Mouse (Mus musculus): ENCODE measurements around the gene Osbp2. TPM values are rescaled to one million over a fixed set of nuclear protein-coding genes. Genes with fewer than 3 reads are reported as not detected.

Gene Osbp2
- polyA plus RNA-seq, 1 experiment from 2014 or later = 1.6 TPM

GRCm38 (mm10) chr11:3817986-3818758, 45.5 kb downstream of the Osbp2 start:
- no peak for ATAC-seq (replicated peaks; ENCODE audit: extremely low read depth, insufficient read depth, low FRiP score)
- 17% methylated on average over 4 of the region's 4 CpGs for WGBS

GRCm38 (mm10) chr11:3815951-3816350, 47.8 kb downstream of the Osbp2 start:
- Histone ChIP-seq H3K4me3 (ENCODE audit: low read length) (no peak overlapping the region), H3K9me3 (replicated peaks; ENCODE audit: control insufficient read depth, low read length) (no peaks in the 10 kb centered on the region), H3K36me3 (ENCODE audit: control insufficient read depth, insufficient read depth) (no peaks in the 10 kb centered on the region), H3K27ac (ENCODE audit: low read length) (no peak overlapping the region), H3K27me3 (ENCODE audit: control insufficient read depth, insufficient read depth, low read length) (no peaks in the 10 kb centered on the region), H3K4me1 (ENCODE audit: control insufficient read depth, insufficient read depth, low read length) (no peaks in the 10 kb centered on the region), H3K4me2 (ENCODE audit: low read depth, low read length) (no peak overlapping the region), H3K9ac (ENCODE audit: low read length) (no peak overlapping the region)
- ATAC-seq (replicated peaks; ENCODE audit: extremely low read depth, insufficient read depth, low FRiP score) = no peak

More at GRCm38 (mm10) chr11:3817986-3818758, 45.5 kb downstream of the Osbp2 start:
- Histone ChIP-seq H3K27me3 (ENCODE audit: control insufficient read depth, insufficient read depth, low read length) (no peaks in the 10 kb centered on the region), H3K9ac (ENCODE audit: low read length) (no peak overlapping the region), H3K27ac (ENCODE audit: low read length) (no peak overlapping the region), H3K4me2 (ENCODE audit: low read depth, low read length) (no peak overlapping the region), H3K9me3 (replicated peaks; ENCODE audit: control insufficient read depth, low read length) (no peaks in the 10 kb centered on the region), H3K36me3 (ENCODE audit: control insufficient read depth, insufficient read depth) (no peaks in the 10 kb centered on the region), H3K4me3 (ENCODE audit: low read length) (no peak overlapping the region), H3K4me1 (ENCODE audit: control insufficient read depth, insufficient read depth, low read length) (no peaks in the 10 kb centered on the region)

GRCm38 (mm10) chr11:3813340-3813739, 50.4 kb downstream of the Osbp2 start:
- Histone ChIP-seq H3K27me3 (ENCODE audit: control insufficient read depth, insufficient read depth, low read length) (no peaks in the 10 kb centered on the region), H3K4me1 (ENCODE audit: control insufficient read depth, insufficient read depth, low read length) (no peaks in the 10 kb centered on the region), H3K27ac (ENCODE audit: low read length) (no peak overlapping the region), H3K4me3 (ENCODE audit: low read length) (no peak overlapping the region), H3K9me3 (replicated peaks; ENCODE audit: control insufficient read depth, low read length) (no peaks in the 10 kb centered on the region), H3K36me3 (ENCODE audit: control insufficient read depth, insufficient read depth) (no peaks in the 10 kb centered on the region), H3K9ac (ENCODE audit: low read length) (no peak overlapping the region), H3K4me2 (ENCODE audit: low read depth, low read length) (no peak overlapping the region)
- no peak for ATAC-seq (replicated peaks; ENCODE audit: extremely low read depth, insufficient read depth, low FRiP score)

DNA sequence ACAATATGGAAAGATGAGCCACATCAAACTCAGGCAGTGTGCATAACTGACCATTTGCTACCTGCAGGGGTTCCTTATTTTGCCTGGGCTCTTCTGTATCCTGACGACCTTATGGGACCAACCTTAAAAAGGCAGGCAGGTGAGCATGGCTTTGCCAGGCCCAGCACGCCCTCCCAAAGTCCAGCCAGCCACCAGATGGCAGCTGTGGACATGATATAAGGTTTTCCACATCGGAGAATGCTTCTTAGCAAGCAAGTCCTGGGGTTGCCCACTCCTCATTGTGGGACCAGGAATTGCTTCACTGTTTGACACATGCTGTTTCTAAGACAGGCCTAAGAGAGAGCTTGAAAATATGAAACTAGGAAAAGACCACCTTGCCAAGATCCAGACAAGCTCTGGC, 55.5 kb downstream of the Osbp2 start:
- no peak overlapping the region for H3K4me2 ChIP-seq (ENCODE audit: low read depth, low read length)
- H3K27me3 ChIP-seq (ENCODE audit: control insufficient read depth, insufficient read depth, low read length) = no peaks in the 10 kb centered on the region
- 20% methylated on average over 3 of the region's 3 CpGs for WGBS
- no peak overlapping the region for H3K4me3 ChIP-seq (ENCODE audit: low read length)
- H3K27ac ChIP-seq (ENCODE audit: low read length) = no peak overlapping the region
- H3K9me3 ChIP-seq (replicated peaks; ENCODE audit: control insufficient read depth, low read length) = peaks cover 3% of the 10 kb centered on the region; the same call in 1 of the 2 replicates
- no peaks in the 10 kb centered on the region for H3K36me3 ChIP-seq (ENCODE audit: control insufficient read depth, insufficient read depth)
- H3K9ac ChIP-seq (ENCODE audit: low read length) = no peak overlapping the region
- H3K4me1 ChIP-seq (ENCODE audit: control insufficient read depth, insufficient read depth, low read length) = no peaks in the 10 kb centered on the region
- ATAC-seq (replicated peaks; ENCODE audit: extremely low read depth, insufficient read depth, low FRiP score) = no peak

- Histone ChIP-seq H3K9me3 (replicated peaks; ENCODE audit: control insufficient read depth, low read length) (peaks cover 3% of the 10 kb centered on the region; the same call in 1 of the 2 replicates), H3K27me3 (ENCODE audit: control insufficient read depth, insufficient read depth, low read length) (no peaks in the 10 kb centered on the region), H3K4me2 (ENCODE audit: low read depth, low read length) (no peak overlapping the region), H3K9ac (ENCODE audit: low read length) (no peak overlapping the region), H3K27ac (ENCODE audit: low read length) (no peak overlapping the region), H3K4me3 (ENCODE audit: low read length) (no peak overlapping the region), H3K4me1 (ENCODE audit: control insufficient read depth, insufficient read depth, low read length) (no peaks in the 10 kb centered on the region), H3K36me3 (ENCODE audit: control insufficient read depth, insufficient read depth) (no peaks in the 10 kb centered on the region)
- no peak for ATAC-seq (replicated peaks; ENCODE audit: extremely low read depth, insufficient read depth, low FRiP score)
- 27% methylated on average over 3 of the region's 3 CpGs for WGBS
Measured at GRCm38 (mm10) chr11:3805362-3805761, 58.3 kb downstream of the Osbp2 start.

GRCm38 (mm10) chr11:3804639-3805038, 59.1 kb downstream of the Osbp2 start:
- no peak overlapping the region for H3K4me3 ChIP-seq (ENCODE audit: low read length)
- WGBS = 88% methylated on average over 2 of the region's 2 CpGs
- H3K9ac ChIP-seq (ENCODE audit: low read length) = no peak overlapping the region
- H3K27ac ChIP-seq (ENCODE audit: low read length) = no peak overlapping the region
- H3K4me1 ChIP-seq (ENCODE audit: control insufficient read depth, insufficient read depth, low read length) = no peaks in the 10 kb centered on the region
- peaks cover 3% of the 10 kb centered on the region; the same call in 1 of the 2 replicates for H3K9me3 ChIP-seq (replicated peaks; ENCODE audit: control insufficient read depth, low read length)
- H3K4me2 ChIP-seq (ENCODE audit: low read depth, low read length) = no peak overlapping the region
- no peaks in the 10 kb centered on the region for H3K36me3 ChIP-seq (ENCODE audit: control insufficient read depth, insufficient read depth)
- no peak for ATAC-seq (replicated peaks; ENCODE audit: extremely low read depth, insufficient read depth, low FRiP score)
- H3K27me3 ChIP-seq (ENCODE audit: control insufficient read depth, insufficient read depth, low read length) = no peaks in the 10 kb centered on the region

DNA sequence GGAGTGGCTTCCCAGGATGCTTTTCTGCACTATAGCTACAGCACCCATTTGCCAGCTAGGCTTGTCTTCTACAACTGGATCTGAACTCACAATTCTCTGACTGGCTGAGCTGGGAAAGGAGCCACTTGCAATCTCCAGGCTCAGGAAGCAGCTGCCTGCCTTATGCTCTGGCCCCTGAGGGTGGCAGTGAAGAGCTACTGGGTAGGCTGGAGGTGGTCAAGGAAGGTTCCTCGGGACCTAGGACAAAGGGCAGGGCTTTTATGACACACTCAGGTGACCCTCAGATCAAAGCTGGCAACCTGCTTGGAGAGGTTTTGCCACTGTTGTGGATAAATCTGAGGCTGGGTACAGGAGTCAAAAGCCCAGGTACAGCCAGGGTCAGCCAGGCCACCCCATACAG, 61.6 kb downstream of the Osbp2 start:
- 21% methylated on average over 1 of the region's 1 CpGs for WGBS
- no peaks in the 10 kb centered on the region for H3K36me3 ChIP-seq (ENCODE audit: control insufficient read depth, insufficient read depth)
- H3K9ac ChIP-seq (ENCODE audit: low read length) = no peak overlapping the region
- H3K27ac ChIP-seq (ENCODE audit: low read length) = no peak overlapping the region
- no peaks in the 10 kb centered on the region for H3K4me1 ChIP-seq (ENCODE audit: control insufficient read depth, insufficient read depth, low read length)
- peaks cover 3% of the 10 kb centered on the region; the same call in 1 of the 2 replicates for H3K9me3 ChIP-seq (replicated peaks; ENCODE audit: control insufficient read depth, low read length)
- no peak overlapping the region for H3K4me3 ChIP-seq (ENCODE audit: low read length)
- no peak overlapping the region for H3K4me2 ChIP-seq (ENCODE audit: low read depth, low read length)
- no peaks in the 10 kb centered on the region for H3K27me3 ChIP-seq (ENCODE audit: control insufficient read depth, insufficient read depth, low read length)
- no peak for ATAC-seq (replicated peaks; ENCODE audit: extremely low read depth, insufficient read depth, low FRiP score)

- Histone ChIP-seq H3K9ac (ENCODE audit: low read length) (no peak overlapping the region), H3K9me3 (replicated peaks; ENCODE audit: control insufficient read depth, low read length) (no peaks in the 10 kb centered on the region; the same call in 1 of the 2 replicates), H3K4me3 (ENCODE audit: low read length) (no peak overlapping the region), H3K36me3 (ENCODE audit: control insufficient read depth, insufficient read depth) (no peaks in the 10 kb centered on the region), H3K27ac (ENCODE audit: low read length) (no peak overlapping the region), H3K4me1 (ENCODE audit: control insufficient read depth, insufficient read depth, low read length) (no peaks in the 10 kb centered on the region), H3K4me2 (ENCODE audit: low read depth, low read length) (no peak overlapping the region), H3K27me3 (ENCODE audit: control insufficient read depth, insufficient read depth, low read length) (no peaks in the 10 kb centered on the region)
- ATAC-seq (replicated peaks; ENCODE audit: extremely low read depth, insufficient read depth, low FRiP score) = no peak
- WGBS = 85% methylated on average over 6 of the region's 6 CpGs
Measured at GRCm38 (mm10) chr11:3797631-3798215, 66.0 kb downstream of the Osbp2 start.

DNA sequence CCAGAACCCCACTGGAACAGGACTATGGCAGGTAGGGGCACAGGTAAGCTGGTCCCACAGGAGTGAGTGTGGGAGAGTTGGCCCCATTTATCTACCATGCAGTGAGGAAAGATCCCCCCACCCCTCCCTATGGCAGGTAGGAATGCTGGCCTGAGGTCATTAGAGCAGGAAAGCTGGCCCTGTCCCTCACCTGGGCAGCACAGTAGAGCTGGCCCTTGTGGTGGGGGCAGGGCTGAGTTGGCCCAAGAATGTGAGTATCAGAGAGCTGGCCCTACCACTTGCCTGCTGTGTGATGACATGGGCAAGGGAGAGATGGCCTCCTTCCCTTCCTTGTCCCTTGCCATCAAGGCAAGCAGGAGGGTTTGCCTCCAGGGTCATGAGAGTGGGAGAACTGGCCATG, 73.0 kb downstream of the Osbp2 start:
- Histone ChIP-seq H3K9ac (ENCODE audit: low read length) (no peak overlapping the region), H3K4me1 (ENCODE audit: control insufficient read depth, insufficient read depth, low read length) (no peaks in the 10 kb centered on the region), H3K27ac (ENCODE audit: low read length) (no peak overlapping the region), H3K27me3 (ENCODE audit: control insufficient read depth, insufficient read depth, low read length) (no peaks in the 10 kb centered on the region), H3K4me2 (ENCODE audit: low read depth, low read length) (no peak overlapping the region), H3K9me3 (replicated peaks; ENCODE audit: control insufficient read depth, low read length) (no peaks in the 10 kb centered on the region), H3K36me3 (ENCODE audit: control insufficient read depth, insufficient read depth) (no peaks in the 10 kb centered on the region), H3K4me3 (ENCODE audit: low read length) (no peak overlapping the region)
- ATAC-seq (replicated peaks; ENCODE audit: extremely low read depth, insufficient read depth, low FRiP score) = no peak
